9 mouse cellular contexts compared by ENCODE assay signal in the genomic region with DNA sequence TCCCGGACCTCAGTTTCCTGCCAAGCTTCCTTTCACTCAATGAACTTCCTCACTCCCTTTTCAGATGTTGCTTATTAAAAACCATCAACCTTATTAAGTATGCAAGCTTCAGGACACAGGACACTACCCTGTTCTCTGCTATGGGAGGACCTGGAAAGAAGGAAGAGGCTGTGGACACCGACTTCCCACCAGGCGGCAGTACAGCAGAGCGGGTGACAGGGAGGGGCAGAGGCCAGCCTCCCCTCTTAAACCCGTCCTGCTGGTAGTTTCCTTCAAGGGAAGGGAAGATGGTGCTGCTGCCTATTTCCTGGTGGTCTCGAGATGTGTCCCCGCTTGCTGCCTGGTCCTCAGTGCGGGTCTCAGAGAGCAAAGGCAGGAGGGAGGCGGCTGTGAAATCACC.
A peak's percentile ranks its signal among the peaks of the same experiment; 100 is the strongest.
DNase-seq lines count a peak whose midpoint lies in the region; ATAC-seq lines count a peak whose summit lies in the region.
"Had no signal": no experiment of that assay in that cellular context is flagged by ENCODE, and none has a peak within 500 bp of the region (broad histone marks: within the 10 kb centered on the region; RNA-seq: fewer than 3 reads in every experiment).

No protein-coding gene starts in this region.

- DNase-seq in kidney, adult 18-20 months = peak; percentile 42
- DNase-seq in kidney, adult 9 months = no peak
- peak; percentile 30 for DNase-seq in ES-CJ7 (ENCODE audit: low read depth, low spot score)
- DNase-seq in embryo, embryonic 10 days (ENCODE audit: low spot score) = peak; percentile 65
- peak; percentile 71 to 83 for DNase-seq in heart, postnatal 10 days
- peak; percentile 53 for DNase-seq in liver, embryonic 11.5 days (ENCODE audit: low spot score)
- DNase-seq in retina, postnatal 7 days (ENCODE audit: low read depth, low spot score) = peak; percentile 11

- no peak overlapping the region for H3K4me3 ChIP-seq in liver, embryonic 11.5 days (ENCODE audit: low read depth, low read length)
- H3K4me3 ChIP-seq: limb, embryonic 15.5 days had no signal

- no peak overlapping the region for H3K4me2 ChIP-seq in liver, embryonic 11.5 days
- H3K4me2 ChIP-seq: limb, embryonic 15.5 days had no signal

- peaks cover 12% of the 10 kb centered on the region for H3K36me3 ChIP-seq in liver, embryonic 11.5 days (ENCODE audit: control insufficient read depth, insufficient read depth, low read length)

- WGBS in liver, embryonic 11.5 days = 44% methylated on average over 9 of the region's 9 CpGs

- no peak overlapping the region; the same call in 1 of the 2 replicates for H3K9ac ChIP-seq in liver, embryonic 11.5 days (ENCODE audit: low read depth, low read length)
- H3K9ac ChIP-seq: limb, embryonic 15.5 days had no signal

- intact Hi-C loops in heart, postnatal 10 days (cut with DNase I) = loop anchor here (1.0 to 5.0 kb wide), 3 partner anchors 41 to 165 kb away; a partner anchor contains a TSS

- no peak overlapping the region for H3K27ac ChIP-seq in liver, embryonic 11.5 days (ENCODE audit: low read depth, low read length)
- H3K27ac ChIP-seq: limb, embryonic 15.5 days had no signal

- H3K9me3 ChIP-seq in liver, embryonic 11.5 days (ENCODE audit: control insufficient read depth, low read length) = no peaks in the 10 kb centered on the region
- H3K9me3 ChIP-seq: limb, embryonic 15.5 days had no signal

- 0 out of 2 replicates have a peak, but pooled peaks have one; percentile 55 for ATAC-seq in liver, embryonic 11.5 days (replicated peaks; ENCODE audit: low FRiP score)
- ATAC-seq in erythroid progenitor cell, adult 5-6 weeks (replicated peaks; ENCODE audit: low FRiP score, poor library complexity, severe bottlenecking) = no peak

- no peaks in the 10 kb centered on the region for H3K4me1 ChIP-seq in liver, embryonic 11.5 days (replicated peaks; ENCODE audit: control insufficient read depth, insufficient read depth, low read length)

- no peaks in the 10 kb centered on the region for H3K27me3 ChIP-seq in liver, embryonic 11.5 days (replicated peaks; ENCODE audit: control insufficient read depth, insufficient read depth, low read length)
- H3K27me3 ChIP-seq: limb, embryonic 15.5 days had no signal
